Mouse (Mus musculus): Measurements from ENCODE around the gene Cops3. TPM values are rescaled to one million over a fixed set of nuclear protein-coding genes. Genes with fewer than 3 reads are reported as not detected.
A peak's percentile ranks its signal among the peaks of the same experiment; 100 is the strongest.

Gene Cops3
- polyA plus RNA-seq, 2 experiments, result 33.5 to 108 TPM

GRCm38 (mm10) chr11:59872124-59872523 lies 32.5 kb upstream of the Cops3 start:
- no peaks in the 10 kb centered on the region for H3K4me1 ChIP-seq (replicated peaks; ENCODE audit: control insufficient read depth in 2 of 2, insufficient read depth in 2 of 2, low read length in 1 of 2)
- ATAC-seq (ENCODE audit: insufficient read depth), result no peak
- no peaks in the 10 kb centered on the region; the same call in 1 of the 2 replicates for H3K36me3 ChIP-seq (replicated peaks; ENCODE audit: control insufficient read depth, insufficient read depth, low read depth)
- DNase-seq (ENCODE audit: low read depth in 3 of 3, low spot score in 3 of 3), result no peak
- TF ChIP-seq CTCF (IDR thresholded peaks at IDR 0.05; ENCODE audit: low read depth) (no peak), EP300 (IDR thresholded peaks at IDR 0.05; ENCODE audit: low read depth) (no peak)
- no peak overlapping the region for H3K27ac ChIP-seq
- 34% methylated on average over 8 of the region's 8 CpGs for WGBS (ENCODE audit: insufficient replicate concordance)
- H3K4me2 ChIP-seq (ENCODE audit: low read depth), result no peak overlapping the region
- H3K9ac ChIP-seq (replicated peaks), result no peak overlapping the region
- no peaks in the 10 kb centered on the region for H3K9me3 ChIP-seq (ENCODE audit: control insufficient read depth, low read length)
- no peaks in the 10 kb centered on the region for H3K27me3 ChIP-seq (ENCODE audit: control insufficient read depth, insufficient read depth, low read length)
- no peak overlapping the region for H3K4me3 ChIP-seq (ENCODE audit: insufficient read depth in 1 of 2, low read depth in 2 of 2, low read length in 2 of 2)

- DNase-seq (ENCODE audit: low read depth in 3 of 3, low spot score in 3 of 3) (no peak), ATAC-seq (ENCODE audit: insufficient read depth) (no peak)
- H3K4me1 ChIP-seq (replicated peaks; ENCODE audit: control insufficient read depth in 2 of 2, insufficient read depth in 2 of 2, low read length in 1 of 2), result no peaks in the 10 kb centered on the region; a peak in 1 of 4 replicates
- H3K9ac ChIP-seq (replicated peaks), result no peak overlapping the region
- TF ChIP-seq CTCF (IDR thresholded peaks at IDR 0.05; ENCODE audit: low read depth) (no peak), EP300 (IDR thresholded peaks at IDR 0.05; ENCODE audit: low read depth) (no peak)
- H3K36me3 ChIP-seq (replicated peaks; ENCODE audit: control insufficient read depth, insufficient read depth, low read depth), result no peaks in the 10 kb centered on the region; the same call in 1 of the 2 replicates
- 57% methylated on average over 6 of the region's 6 CpGs for WGBS (ENCODE audit: insufficient replicate concordance)
- no peak overlapping the region for H3K4me2 ChIP-seq (ENCODE audit: low read depth)
- no peaks in the 10 kb centered on the region for H3K27me3 ChIP-seq (ENCODE audit: control insufficient read depth, insufficient read depth, low read length)
- H3K4me3 ChIP-seq (ENCODE audit: insufficient read depth in 1 of 2, low read depth in 2 of 2, low read length in 2 of 2), result no peak overlapping the region
- no peaks in the 10 kb centered on the region for H3K9me3 ChIP-seq (ENCODE audit: control insufficient read depth, low read length)
- no peak overlapping the region for H3K27ac ChIP-seq
These were observed 24.7 kb upstream of the Cops3 start for GRCm38 (mm10) chr11:59864316-59864715.

- no peak overlapping the region for H3K27ac ChIP-seq
- no peaks in the 10 kb centered on the region for H3K9me3 ChIP-seq (ENCODE audit: control insufficient read depth, low read length)
- H3K4me1 ChIP-seq (replicated peaks; ENCODE audit: control insufficient read depth in 2 of 2, insufficient read depth in 2 of 2, low read length in 1 of 2), result no peaks in the 10 kb centered on the region; a peak in 1 of 4 replicates
- no peaks in the 10 kb centered on the region for H3K27me3 ChIP-seq (ENCODE audit: control insufficient read depth, insufficient read depth, low read length)
- no peak overlapping the region for H3K4me3 ChIP-seq (ENCODE audit: insufficient read depth in 1 of 2, low read depth in 2 of 2, low read length in 2 of 2)
- H3K36me3 ChIP-seq (replicated peaks; ENCODE audit: control insufficient read depth, insufficient read depth, low read depth), result no peaks in the 10 kb centered on the region
- no peak overlapping the region for H3K4me2 ChIP-seq (ENCODE audit: low read depth)
- DNase-seq (ENCODE audit: low read depth in 3 of 3, low spot score in 3 of 3) (no peak), ATAC-seq (ENCODE audit: insufficient read depth) (no peak)
- H3K9ac ChIP-seq (replicated peaks), result no peak overlapping the region
- WGBS (ENCODE audit: insufficient replicate concordance), result 82% methylated on average over 11 of the region's 11 CpGs
- TF ChIP-seq CTCF (IDR thresholded peaks at IDR 0.05; ENCODE audit: low read depth) (no peak), EP300 (IDR thresholded peaks at IDR 0.05; ENCODE audit: low read depth) (no peak)
These were observed 20.8 kb upstream of the Cops3 start for GRCm38 (mm10) chr11:59860467-59860866.

- H3K9me3 ChIP-seq (ENCODE audit: control insufficient read depth, low read length), result no peaks in the 10 kb centered on the region
- no peak for TF ChIP-seq EP300 (IDR thresholded peaks at IDR 0.05; ENCODE audit: low read depth)
- no peak for TF ChIP-seq CTCF (IDR thresholded peaks at IDR 0.05; ENCODE audit: low read depth)
- H3K4me3 ChIP-seq (ENCODE audit: insufficient read depth in 1 of 2, low read depth in 2 of 2, low read length in 2 of 2), result no peak overlapping the region
- H3K4me1 ChIP-seq (replicated peaks; ENCODE audit: control insufficient read depth in 2 of 2, insufficient read depth in 2 of 2, low read length in 1 of 2), result peaks cover 0 to 10% of the 10 kb centered on the region in 2 experiments; a peak in 2 of 4 replicates
- H3K36me3 ChIP-seq (replicated peaks; ENCODE audit: control insufficient read depth, insufficient read depth, low read depth), result no peaks in the 10 kb centered on the region
- no peak for ATAC-seq (ENCODE audit: insufficient read depth)
- no peak overlapping the region for H3K27ac ChIP-seq
- no peak overlapping the region for H3K4me2 ChIP-seq (ENCODE audit: low read depth)
- no peaks in the 10 kb centered on the region for H3K27me3 ChIP-seq (ENCODE audit: control insufficient read depth, insufficient read depth, low read length)
- 59% methylated on average over 3 of the region's 3 CpGs for WGBS (ENCODE audit: insufficient replicate concordance)
- no peak for DNase-seq (ENCODE audit: low read depth in 3 of 3, low spot score in 3 of 3)
- H3K9ac ChIP-seq (replicated peaks), result no peak overlapping the region
These were observed 13.2 kb upstream of the Cops3 start for GRCm38 (mm10) chr11:59852865-59853264.

GRCm38 (mm10) chr11:59847891-59848884 lies 8.6 kb upstream of the Cops3 start:
- TF ChIP-seq CTCF (IDR thresholded peaks at IDR 0.05; ENCODE audit: low read depth) (peak; percentile 25; the same call in 1 of the 2 replicates), EP300 (IDR thresholded peaks at IDR 0.05; ENCODE audit: low read depth) (no peak)
- under 1% methylated on average over 69 of the region's 69 CpGs for WGBS (ENCODE audit: insufficient replicate concordance)
- Histone ChIP-seq H3K9ac (replicated peaks) (peak overlapping the region; percentile 67), H3K4me1 (replicated peaks; ENCODE audit: control insufficient read depth in 2 of 2, insufficient read depth in 2 of 2, low read length in 1 of 2) (peaks cover 0 to 10% of the 10 kb centered on the region in 2 experiments; a peak in 2 of 4 replicates), H3K27ac (peak overlapping the region; percentile 6), H3K4me3 (ENCODE audit: insufficient read depth in 1 of 2, low read depth in 2 of 2, low read length in 2 of 2) (peak overlapping the region; percentile 73 to 74), H3K27me3 (ENCODE audit: control insufficient read depth, insufficient read depth, low read length) (no peaks in the 10 kb centered on the region), H3K9me3 (ENCODE audit: control insufficient read depth, low read length) (no peaks in the 10 kb centered on the region), H3K36me3 (replicated peaks; ENCODE audit: control insufficient read depth, insufficient read depth, low read depth) (no peaks in the 10 kb centered on the region), H3K4me2 (ENCODE audit: low read depth) (peak overlapping the region; percentile 85)
- peak; percentile 33 to 43 (median 40) for DNase-seq (ENCODE audit: low read depth in 3 of 3, low spot score in 3 of 3)
- peak; percentile 80 for ATAC-seq (ENCODE audit: insufficient read depth)
